Mouse (Mus musculus): ENCODE results near the gene Iqgap1.

Iqgap1 gene

GRCm38 (mm10) chr7:80843176-80843575 lies 17.4 kb upstream of the Iqgap1 start:
- DNase-seq: no peak

- DNase-seq: no peak
These were observed 16.4 kb upstream of the Iqgap1 start for GRCm38 (mm10) chr7:80842132-80842531.

- DNase-seq: no peak
These were observed 15.2 kb upstream of the Iqgap1 start for GRCm38 (mm10) chr7:80840937-80841336.

- no peak for DNase-seq
These were observed 14.5 kb upstream of the Iqgap1 start for GRCm38 (mm10) chr7:80840241-80840640.

GRCm38 (mm10) chr7:80839755-80840154 lies 14.0 kb upstream of the Iqgap1 start:
- DNase-seq: no peak

- DNase-seq: no peak
These were observed 12.5 kb upstream of the Iqgap1 start for GRCm38 (mm10) chr7:80838247-80838646.

- DNase-seq: no peak
These were observed 12.0 kb upstream of the Iqgap1 start for GRCm38 (mm10) chr7:80837736-80838135.

GRCm38 (mm10) chr7:80835984-80836652 lies 10.3 kb upstream of the Iqgap1 start:
- DNase-seq: no peak

GRCm38 (mm10) chr7:80833651-80834532 lies 8.1 kb upstream of the Iqgap1 start:
- peak in 1 of 2 experiments; percentile 54 for DNase-seq

- peak; percentile 88 to 92 for DNase-seq
These were observed 7.3 kb upstream of the Iqgap1 start for GRCm38 (mm10) chr7:80832996-80833650.

- DNase-seq: peak; percentile 45 to 72
These were observed 6.4 kb upstream of the Iqgap1 start for GRCm38 (mm10) chr7:80832191-80832590.

GRCm38 (mm10) chr7:80830193-80830803 lies 4.5 kb upstream of the Iqgap1 start:
- no peak for DNase-seq

- DNase-seq: peak; percentile 30 to 42
These were observed 2.5 kb upstream of the Iqgap1 start for GRCm38 (mm10) chr7:80828146-80828860.

- no peak for DNase-seq
These were observed 1.7 kb downstream of the Iqgap1 start for GRCm38 (mm10) chr7:80823875-80824682.

- DNase-seq: no peak
These were observed 2.5 kb downstream of the Iqgap1 start for GRCm38 (mm10) chr7:80823267-80823666.

- no peak for DNase-seq
These were observed 4.9 kb downstream of the Iqgap1 start for GRCm38 (mm10) chr7:80820838-80821237.

- DNase-seq: no peak
These were observed 9.1 kb downstream of the Iqgap1 start for GRCm38 (mm10) chr7:80816641-80817040.

GRCm38 (mm10) chr7:80813397-80813796 lies 12.4 kb downstream of the Iqgap1 start:
- no peak for DNase-seq

GRCm38 (mm10) chr7:80806331-80806730 lies 19.4 kb downstream of the Iqgap1 start:
- DNase-seq: no peak

GRCm38 (mm10) chr7:80803173-80803872 lies 22.5 kb downstream of the Iqgap1 start:
- peak; percentile 90 to 91 for DNase-seq
